ENCODE assay signal across 24 mouse cellular contexts in the genomic region with DNA sequence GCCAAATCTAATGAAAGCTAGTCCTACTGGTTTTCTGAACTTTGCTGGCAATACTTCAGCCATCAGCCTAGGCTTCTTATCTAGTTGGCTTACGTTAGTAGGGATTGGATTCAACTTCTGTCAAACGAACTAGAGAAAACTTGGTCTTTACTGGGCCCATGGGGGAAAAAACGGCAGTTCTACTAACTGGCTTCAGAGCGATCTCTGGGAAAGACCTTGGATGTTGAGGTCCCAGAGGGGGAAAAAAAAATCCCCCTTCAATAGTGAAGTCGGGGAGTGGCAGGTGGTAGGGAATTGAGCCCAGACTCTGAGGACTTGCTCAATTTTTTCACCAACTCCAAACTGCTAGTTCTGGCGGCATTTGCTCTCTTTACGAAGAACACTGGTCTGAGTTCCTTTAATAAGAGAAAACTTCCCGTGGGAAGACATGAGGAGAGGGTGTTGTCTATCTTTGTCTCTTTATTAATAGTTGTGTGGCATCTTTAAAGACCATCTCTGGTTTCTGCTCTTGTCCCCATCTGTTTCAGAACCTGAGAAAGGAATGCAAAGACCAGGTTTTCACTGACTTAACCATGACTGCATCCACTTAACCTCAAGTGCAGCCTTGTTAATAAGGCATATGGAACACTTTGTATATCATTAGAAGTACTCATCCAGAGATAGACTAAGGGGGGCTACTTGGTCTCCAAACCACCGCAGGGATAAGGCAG. TPM values are rescaled to one million over a fixed set of nuclear protein-coding genes. Genes with fewer than 3 reads are reported as not detected.
DNase-seq lines count a peak whose midpoint lies in the region; ATAC-seq and TF ChIP-seq lines count a peak whose summit lies in the region.
"Had no signal": no experiment of that assay in that cellular context is flagged by ENCODE, and none has a peak within 500 bp of the region (broad histone marks: within the 10 kb centered on the region; RNA-seq: fewer than 3 reads in every experiment).

No protein-coding gene starts in this region.

- no peaks in the 10 kb centered on the region for H3K9me3 ChIP-seq in heart, embryonic 15.5 days (replicated peaks)
- H3K9me3 ChIP-seq: embryonic facial prominence, embryonic 15.5 days; limb, embryonic 15.5 days; midbrain, embryonic 12.5 days had no signal

- no peak overlapping the region; the same call in 1 of the 2 replicates for H3K27ac ChIP-seq in heart, embryonic 15.5 days
- peak overlapping the region; percentile 99 for H3K27ac ChIP-seq in thymus, adult 2 months (ENCODE audit: control insufficient read depth, insufficient read depth, low read length)
- no peak overlapping the region for H3K27ac ChIP-seq in brown adipose tissue, adult 24 weeks (replicated peaks; ENCODE audit: low read depth, low read length)
- no peak overlapping the region for H3K27ac ChIP-seq in layer of hippocampus, adult 2 months
- H3K27ac ChIP-seq: embryonic facial prominence, embryonic 15.5 days; limb, embryonic 15.5 days; midbrain, embryonic 12.5 days had no signal

- H3K27me3 ChIP-seq in heart, embryonic 15.5 days: peaks cover 69% of the 10 kb centered on the region
- H3K27me3 ChIP-seq in thymus, adult 2 months (ENCODE audit: control insufficient read depth, insufficient read depth, low read length): no peaks in the 10 kb centered on the region

- WGBS in heart, embryonic 15.5 days: 57% methylated on average over 9 of the region's 9 CpGs
- WGBS in thymus, adult 2 months: 6% methylated on average over 9 of the region's 9 CpGs

- no peak overlapping the region for H3K9ac ChIP-seq in heart, embryonic 15.5 days
- H3K9ac ChIP-seq: embryonic facial prominence, embryonic 15.5 days; limb, embryonic 15.5 days; midbrain, embryonic 12.5 days had no signal

- no peak overlapping the region for H3K4me2 ChIP-seq in heart, embryonic 15.5 days
- H3K4me2 ChIP-seq: embryonic facial prominence, embryonic 15.5 days; limb, embryonic 15.5 days; midbrain, embryonic 12.5 days had no signal

- no peak for DNase-seq in heart, postnatal 4 days
- no peak for DNase-seq in thymus, adult 2 months
- DNase-seq in thymus, postnatal 0 days (ENCODE audit: low spot score): no peak
- DNase-seq in layer of hippocampus, adult 2 months (ENCODE audit: low spot score in 2 of 2): no peak
- DNase-seq: adrenal gland, postnatal 25 days; cerebellum, adult 11 months; cerebellum, adult 9-11 months; gastrocnemius, postnatal 10 days; kidney, adult 11 months; left cerebral cortex, postnatal 4 days had no signal

- ATAC-seq in heart, embryonic 15.5 days (replicated peaks; ENCODE audit: insufficient number of reproducible peaks, insufficient read depth, low FRiP score, low read depth): no peak
- no peak for ATAC-seq in erythroid progenitor cell, adult 5-6 weeks (replicated peaks; ENCODE audit: low FRiP score, poor library complexity, severe bottlenecking)
- ATAC-seq: forebrain, embryonic 16.5 days had no signal

- peak overlapping the region; percentile 25; the same call in 1 of the 2 replicates for H3K4me3 ChIP-seq in heart, embryonic 15.5 days
- H3K4me3 ChIP-seq in thymus, adult 2 months (ENCODE audit: control insufficient read depth, insufficient read depth, low read length): peak overlapping the region; percentile 89
- peak overlapping the region; percentile 13; the same call in 1 of the 2 replicates for H3K4me3 ChIP-seq in brown adipose tissue, adult 24 weeks (ENCODE audit: insufficient read depth, low read depth, low read length)
- no peak overlapping the region for H3K4me3 ChIP-seq in layer of hippocampus, adult 2 months
- H3K4me3 ChIP-seq: embryonic facial prominence, embryonic 15.5 days; limb, embryonic 15.5 days; midbrain, embryonic 12.5 days had no signal

- H3K4me1 ChIP-seq in heart, embryonic 15.5 days (replicated peaks): peaks cover 4% of the 10 kb centered on the region
- peaks cover 50% of the 10 kb centered on the region for H3K4me1 ChIP-seq in thymus, adult 2 months (replicated peaks; ENCODE audit: control insufficient read depth, insufficient read depth, low read length)
- no peaks in the 10 kb centered on the region for H3K4me1 ChIP-seq in brown adipose tissue, adult 24 weeks (ENCODE audit: control insufficient read depth, insufficient read depth, insufficient read length, low read length)
- H3K4me1 ChIP-seq: limb, embryonic 15.5 days had no signal

- no peak for TF ChIP-seq POLR2A in thymus, adult 2 months (IDR thresholded peaks at IDR 0.05; ENCODE audit: control insufficient read depth, extremely low read depth, insufficient read depth, low read length, poor library complexity)

- H3K36me3 ChIP-seq in heart, embryonic 15.5 days: no peaks in the 10 kb centered on the region
- peaks cover 13% of the 10 kb centered on the region for H3K36me3 ChIP-seq in thymus, adult 2 months (ENCODE audit: control insufficient read depth, insufficient read depth, low read length)
- H3K36me3 ChIP-seq: embryonic facial prominence, embryonic 15.5 days; limb, embryonic 15.5 days; midbrain, embryonic 12.5 days had no signal

- TF ChIP-seq CTCF in thymus, adult 2 months (IDR thresholded peaks at IDR 0.05; ENCODE audit: borderline replicate concordance, control insufficient read depth, extremely low read depth, insufficient read depth, low read length, poor library complexity): no peak
- no peak for TF ChIP-seq CTCF in layer of hippocampus, adult 2 months (conservative IDR thresholded peaks at IDR 0.05)

RNA-seq across cellular contexts. Expression of a gene that starts 0.6 kb away (rescaled TPM):
- polyA plus RNA-seq in heart, embryonic 15.5 days (2015; fragmentation: Nextera tagmentation; extraction: Ambion mirVana): 2.6 and 6.0 TPM in 2 replicates
- 1 to 10 TPM in 1 of 2 experiments, under 1 TPM in 1; 0.62 to 1.2 TPM for total RNA-seq in heart, postnatal 4 days (2021)
- polyA plus RNA-seq in thymus, adult 2 months (2012; rRNA removed): 139 and 162 TPM in 2 replicates
- 90.8 and 112 TPM in 2 replicates for polyA plus RNA-seq in thymus, postnatal 0 days (2015; fragmentation: Nextera tagmentation; extraction: Ambion mirVana)
- polyA plus RNA-seq in brown adipose tissue, adult 24 weeks (2012; ENCODE audit: insufficient read depth, insufficient read length, missing spikeins): 0.71 and 0.79 TPM in 2 replicates
- total RNA-seq in layer of hippocampus, adult 2 months (2021): under 1 TPM; 0.22 to 0.28 TPM
- total RNA-seq in erythroid progenitor cell, adult 5-6 weeks (2015; ENCODE audit: low replicate concordance): 32.7 and 50.8 TPM in 2 replicates
- total RNA-seq in erythroid progenitor cell, adult 5-6 weeks (2017; ENCODE audit: low replicate concordance): 28.5 and 35.9 TPM in 2 replicates
- polyA plus RNA-seq: forebrain, embryonic 16.5 days had no signal

RNA-seq across cellular contexts. Expression of a gene that starts 8.0 kb away (rescaled TPM):
- not detected in 2 replicates for polyA plus RNA-seq in heart, embryonic 15.5 days (2015; fragmentation: Nextera tagmentation; extraction: Ambion mirVana)
- total RNA-seq in heart, postnatal 4 days (2021): not detected
- polyA plus RNA-seq in thymus, adult 2 months (2012; rRNA removed): 0.09 TPM in 2 replicates
- 0.17 and 0.33 TPM in 2 replicates for polyA plus RNA-seq in thymus, postnatal 0 days (2015; fragmentation: Nextera tagmentation; extraction: Ambion mirVana)
- polyA plus RNA-seq in brown adipose tissue, adult 24 weeks (2012; ENCODE audit: insufficient read depth, insufficient read length, missing spikeins): not detected in 2 replicates
- not detected for total RNA-seq in layer of hippocampus, adult 2 months (2021)
- not detected in 2 replicates for total RNA-seq in erythroid progenitor cell, adult 5-6 weeks (2015; ENCODE audit: low replicate concordance)
- total RNA-seq in erythroid progenitor cell, adult 5-6 weeks (2017; ENCODE audit: low replicate concordance): not detected in 2 replicates
- total RNA-seq: adrenal gland, postnatal 25 days; common myeloid progenitor, adult 5-6 weeks; gastrocnemius, postnatal 10 days; granulocyte monocyte progenitor cell, adult 5-6 weeks; layer of hippocampus, postnatal 14 days; left cerebral cortex, adult 8-10 months had no signal
- polyA plus RNA-seq: embryonic facial prominence, embryonic 15.5 days; forebrain, embryonic 16.5 days; hindbrain, embryonic 11.5 days; kidney, embryonic 16.5 days; large intestine, adult 2 months; midbrain, embryonic 12.5 days had no signal

Comparison
In these comparisons a context has a peak if more than half of its experiments do, and no peak if none do; other contexts are left out.
1. RNA of a gene that starts 0.6 kb away (polyA plus RNA-seq): 139 to 162 TPM in thymus, adult 2 months and 90.8 to 112 TPM in thymus, postnatal 0 days; 2.6 to 6.0 TPM in heart, embryonic 15.5 days and 0.71 to 0.79 TPM in brown adipose tissue, adult 24 weeks; every median in the first group is over 10 times any median in the second.